Mouse (Mus musculus): ENCODE data around the gene Notch1. TPM values are rescaled to one million over a fixed set of nuclear protein-coding genes. Genes with fewer than 3 reads are reported as not detected.

Gene Notch1
- polyA plus RNA-seq, 1 experiment, result 4.5 TPM

- Histone ChIP-seq H3K79me3 (ENCODE audit: low read depth) (no peaks in the 10 kb centered on the region), H3K4me3 (ENCODE audit: insufficient read depth, poor library complexity, severe bottlenecking) (no peak overlapping the region), H3ac (ENCODE audit: control insufficient read depth, insufficient read length, low read depth) (no peak overlapping the region), H3K79me2 (ENCODE audit: control insufficient read depth, insufficient read depth) (no peaks in the 10 kb centered on the region), H3K36me3 (ENCODE audit: control insufficient read depth, insufficient read depth) (no peaks in the 10 kb centered on the region), H3K27me3 (ENCODE audit: control insufficient read depth, insufficient read depth, insufficient read length) (no peaks in the 10 kb centered on the region)
- TF ChIP-seq MYOD1 (IDR thresholded peaks at IDR 0.05; ENCODE audit: control insufficient read depth, insufficient read length, low read depth) (no peak), MAX (IDR thresholded peaks at IDR 0.05) (no peak)
Measured at GRCm38 (mm10) chr2:26555076-26555475, 38.6 kb upstream of the Notch1 start.

- Histone ChIP-seq H3K4me3 (ENCODE audit: insufficient read depth, poor library complexity, severe bottlenecking) (no peak overlapping the region), H3K79me3 (ENCODE audit: low read depth) (no peaks in the 10 kb centered on the region), H3ac (ENCODE audit: control insufficient read depth, insufficient read length, low read depth) (no peak overlapping the region), H3K79me2 (ENCODE audit: control insufficient read depth, insufficient read depth) (no peaks in the 10 kb centered on the region), H3K27me3 (ENCODE audit: control insufficient read depth, insufficient read depth, insufficient read length) (no peaks in the 10 kb centered on the region), H3K36me3 (ENCODE audit: control insufficient read depth, insufficient read depth) (no peaks in the 10 kb centered on the region)
- TF ChIP-seq MYOD1 (IDR thresholded peaks at IDR 0.05; ENCODE audit: control insufficient read depth, insufficient read length, low read depth) (no peak), CTCF (IDR thresholded peaks at IDR 0.05; ENCODE audit: control insufficient read depth, insufficient read depth, insufficient read length) (no peak), FOSL1 (IDR thresholded peaks at IDR 0.05; ENCODE audit: insufficient read depth, low read length, poor library complexity, severe bottlenecking) (no peak), CEBPB (IDR thresholded peaks at IDR 0.05; ENCODE audit: low read depth) (no peak), USF1 (IDR thresholded peaks at IDR 0.05; ENCODE audit: low read depth) (no peak), MAX (IDR thresholded peaks at IDR 0.05) (no peak), MYOG (IDR thresholded peaks at IDR 0.05; ENCODE audit: control insufficient read depth, extremely low read depth, insufficient read length) (no peak)
Measured at GRCm38 (mm10) chr2:26553904-26554303, 37.4 kb upstream of the Notch1 start.

- Histone ChIP-seq H3K36me3 (ENCODE audit: control insufficient read depth, insufficient read depth) (no peaks in the 10 kb centered on the region), H3K79me3 (ENCODE audit: low read depth) (no peaks in the 10 kb centered on the region), H3K4me3 (ENCODE audit: insufficient read depth, poor library complexity, severe bottlenecking) (no peak overlapping the region), H3K27me3 (ENCODE audit: control insufficient read depth, insufficient read depth, insufficient read length) (no peaks in the 10 kb centered on the region), H3K79me2 (ENCODE audit: control insufficient read depth, insufficient read depth) (no peaks in the 10 kb centered on the region), H3ac (ENCODE audit: control insufficient read depth, insufficient read length, low read depth) (no peak overlapping the region)
- no peak for TF ChIP-seq MYOD1 (IDR thresholded peaks at IDR 0.05; ENCODE audit: control insufficient read depth, insufficient read length, low read depth)
- TF ChIP-seq FOSL1 (IDR thresholded peaks at IDR 0.05; ENCODE audit: insufficient read depth, low read length, poor library complexity, severe bottlenecking), result no peak
- no peak for TF ChIP-seq CTCF (IDR thresholded peaks at IDR 0.05; ENCODE audit: control insufficient read depth, insufficient read depth, insufficient read length)
- no peak for TF ChIP-seq USF1 (IDR thresholded peaks at IDR 0.05; ENCODE audit: low read depth)
- no peak for TF ChIP-seq MAX (IDR thresholded peaks at IDR 0.05)
- no peak for TF ChIP-seq CEBPB (IDR thresholded peaks at IDR 0.05; ENCODE audit: low read depth)
- no peak for TF ChIP-seq MYOG (IDR thresholded peaks at IDR 0.05; ENCODE audit: control insufficient read depth, extremely low read depth, insufficient read length)
Measured at GRCm38 (mm10) chr2:26552066-26552465, 35.6 kb upstream of the Notch1 start.

- Histone ChIP-seq H3K79me3 (ENCODE audit: low read depth) (no peaks in the 10 kb centered on the region), H3K79me2 (ENCODE audit: control insufficient read depth, insufficient read depth) (no peaks in the 10 kb centered on the region), H3ac (ENCODE audit: control insufficient read depth, insufficient read length, low read depth) (no peak overlapping the region), H3K36me3 (ENCODE audit: control insufficient read depth, insufficient read depth) (no peaks in the 10 kb centered on the region), H3K27me3 (ENCODE audit: control insufficient read depth, insufficient read depth, insufficient read length) (no peaks in the 10 kb centered on the region), H3K4me3 (ENCODE audit: insufficient read depth, poor library complexity, severe bottlenecking) (no peak overlapping the region)
- TF ChIP-seq USF1 (IDR thresholded peaks at IDR 0.05; ENCODE audit: low read depth) (no peak), CTCF (IDR thresholded peaks at IDR 0.05; ENCODE audit: control insufficient read depth, insufficient read depth, insufficient read length) (no peak), MYOD1 (IDR thresholded peaks at IDR 0.05; ENCODE audit: control insufficient read depth, insufficient read length, low read depth) (no peak), CEBPB (IDR thresholded peaks at IDR 0.05; ENCODE audit: low read depth) (no peak), MAX (IDR thresholded peaks at IDR 0.05) (no peak), FOSL1 (IDR thresholded peaks at IDR 0.05; ENCODE audit: insufficient read depth, low read length, poor library complexity, severe bottlenecking) (no peak)
Measured at GRCm38 (mm10) chr2:26551446-26551845, 35.0 kb upstream of the Notch1 start.

GRCm38 (mm10) chr2:26550777-26551176, 34.3 kb upstream of the Notch1 start:
- no peak overlapping the region for H3K4me3 ChIP-seq (ENCODE audit: insufficient read depth, poor library complexity, severe bottlenecking)
- no peaks in the 10 kb centered on the region for H3K79me2 ChIP-seq (ENCODE audit: control insufficient read depth, insufficient read depth)
- TF ChIP-seq MYOD1 (IDR thresholded peaks at IDR 0.05; ENCODE audit: control insufficient read depth, insufficient read length, low read depth) (no peak), USF1 (IDR thresholded peaks at IDR 0.05; ENCODE audit: low read depth) (no peak), CEBPB (IDR thresholded peaks at IDR 0.05; ENCODE audit: low read depth) (no peak), CTCF (IDR thresholded peaks at IDR 0.05; ENCODE audit: control insufficient read depth, insufficient read depth, insufficient read length) (no peak), MYOG (IDR thresholded peaks at IDR 0.05; ENCODE audit: control insufficient read depth, extremely low read depth, insufficient read length) (no peak), FOSL1 (IDR thresholded peaks at IDR 0.05; ENCODE audit: insufficient read depth, low read length, poor library complexity, severe bottlenecking) (no peak), MAX (IDR thresholded peaks at IDR 0.05) (no peak)
- H3K36me3 ChIP-seq (ENCODE audit: control insufficient read depth, insufficient read depth), result no peaks in the 10 kb centered on the region
- H3K79me3 ChIP-seq (ENCODE audit: low read depth), result no peaks in the 10 kb centered on the region
- H3ac ChIP-seq (ENCODE audit: control insufficient read depth, insufficient read length, low read depth), result no peak overlapping the region
- H3K27me3 ChIP-seq (ENCODE audit: control insufficient read depth, insufficient read depth, insufficient read length), result no peaks in the 10 kb centered on the region

- no peaks in the 10 kb centered on the region for H3K79me2 ChIP-seq (ENCODE audit: control insufficient read depth, insufficient read depth)
- no peaks in the 10 kb centered on the region for H3K27me3 ChIP-seq (ENCODE audit: control insufficient read depth, insufficient read depth, insufficient read length)
- no peaks in the 10 kb centered on the region for H3K79me3 ChIP-seq (ENCODE audit: low read depth)
- H3ac ChIP-seq (ENCODE audit: control insufficient read depth, insufficient read length, low read depth), result no peak overlapping the region
- TF ChIP-seq CTCF (IDR thresholded peaks at IDR 0.05; ENCODE audit: control insufficient read depth, insufficient read depth, insufficient read length) (no peak), MYOG (IDR thresholded peaks at IDR 0.05; ENCODE audit: control insufficient read depth, extremely low read depth, insufficient read length) (no peak), MAX (IDR thresholded peaks at IDR 0.05) (no peak), MYOD1 (IDR thresholded peaks at IDR 0.05; ENCODE audit: control insufficient read depth, insufficient read length, low read depth) (no peak), FOSL1 (IDR thresholded peaks at IDR 0.05; ENCODE audit: insufficient read depth, low read length, poor library complexity, severe bottlenecking) (no peak), USF1 (IDR thresholded peaks at IDR 0.05; ENCODE audit: low read depth) (no peak), CEBPB (IDR thresholded peaks at IDR 0.05; ENCODE audit: low read depth) (no peak)
- H3K36me3 ChIP-seq (ENCODE audit: control insufficient read depth, insufficient read depth), result no peaks in the 10 kb centered on the region
- H3K4me3 ChIP-seq (ENCODE audit: insufficient read depth, poor library complexity, severe bottlenecking), result no peak overlapping the region
Measured at GRCm38 (mm10) chr2:26550205-26550604, 33.7 kb upstream of the Notch1 start.
